Mouse (Mus musculus) common myeloid progenitor, adult 5-6 weeks (primary cell): Measurements from ENCODE around the gene Nap1l1. TPM values are rescaled to one million over a fixed set of nuclear protein-coding genes. Genes with fewer than 3 reads are reported as not detected.

ENCODE experiments used
- ATAC-seq: replicated peaks from 2 replicates; pipeline ENCODE4 v1.8.0; 2016; ENCODE audit warnings: low read depth, mild to moderate bottlenecking, moderate TSS enrichment, inconsistent platforms; ENCODE audit not compliant: poor library complexity, severe bottlenecking
- total RNA-seq: library from RNA; stranded (forward); fragments of 200-1000, 187-1606 nt; gene quantifications from 2 replicates; pipeline ENCODE4 v1.2.3, GENCODE M21; 2017

Gene Nap1l1
- total RNA-seq, 1 experiment from 2014 or later, result 1,033 TPM

GRCm38 (mm10) chr10:111543781-111544260 is 70.8 kb downstream of the Nap1l1 start:
- ATAC-seq, result 0 out of 2 replicates have a peak, but pooled peaks have one; percentile 3

GRCm38 (mm10) chr10:111544311-111544710 is 71.3 kb downstream of the Nap1l1 start:
- ATAC-seq, result no peak

GRCm38 (mm10) chr10:111545648-111546047 is 72.6 kb downstream of the Nap1l1 start:
- peak; percentile 37; the same call in 1 of the 2 replicates for ATAC-seq

Other genes with a start within 250 kb of the Nap1l1 start
- gene Bbs10, start 174.5 kb upstream of the Nap1l1 start, total RNA-seq, result 8.5 and 9.5 TPM in 2 replicates
- 0.49 and 1.9 TPM in 2 replicates for gene Phlda1, start 33.1 kb downstream of the Nap1l1 start, total RNA-seq